Mouse (Mus musculus): Measurements from ENCODE around the gene Med16. TPM values are rescaled to one million over a fixed set of nuclear protein-coding genes. Genes with fewer than 3 reads are reported as not detected.

Med16 gene
- polyA plus RNA-seq, 1 experiment from 2014 or later = 42.0 TPM

DNA sequence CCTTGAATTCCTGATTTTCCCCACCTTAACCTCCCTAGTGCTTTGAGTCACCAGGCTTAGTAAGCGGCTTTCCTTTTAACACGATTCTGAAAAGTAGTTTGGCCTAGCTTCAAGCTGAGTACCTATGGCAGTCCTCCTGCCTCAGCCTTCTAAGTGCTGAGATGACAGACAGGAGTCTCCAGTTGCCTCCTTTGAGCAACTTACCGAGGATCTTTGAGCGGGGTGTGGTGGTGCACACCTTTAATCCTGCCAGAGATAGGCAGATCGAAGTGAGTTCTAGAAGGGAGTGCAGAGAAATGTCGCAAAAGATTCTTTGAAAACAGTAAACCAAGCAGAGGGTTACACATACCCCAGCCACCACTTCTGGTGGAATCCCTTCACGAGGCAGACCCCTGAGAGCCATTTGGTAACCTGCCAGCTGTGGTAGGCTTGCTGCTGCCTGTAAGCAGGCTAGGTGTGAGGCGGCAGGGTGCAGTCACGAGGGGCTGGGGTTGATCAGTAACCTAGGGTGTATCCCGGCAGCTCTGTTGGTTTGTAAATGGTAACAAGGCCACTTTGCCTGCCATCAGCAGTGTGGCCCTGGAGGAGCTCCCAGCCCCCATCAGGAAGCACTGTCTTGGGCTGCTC lies 53.1 kb downstream of the Med16 start:
- 2% methylated on average over 10 of the region's 10 CpGs for WGBS
- ATAC-seq (ENCODE audit: low FRiP score) = no peak
- peaks cover 43% of the 10 kb centered on the region for H3K36me3 ChIP-seq (replicated peaks; ENCODE audit: control insufficient read depth, insufficient read depth)
- no peaks in the 10 kb centered on the region for H3K9me3 ChIP-seq (ENCODE audit: control insufficient read depth, low read length)
- H3K4me3 ChIP-seq (replicated peaks; ENCODE audit: low read length) = peak overlapping the region; percentile 95
- H3K4me2 ChIP-seq (replicated peaks) = peak overlapping the region; percentile 98
- H3K27me3 ChIP-seq (ENCODE audit: control insufficient read depth, insufficient read depth, low read length) = no peaks in the 10 kb centered on the region
- H3K9ac ChIP-seq = peak overlapping the region; percentile 98
- H3K4me1 ChIP-seq (replicated peaks; ENCODE audit: control insufficient read depth, insufficient read depth, low read length) = peaks cover 62% of the 10 kb centered on the region
- no peak for DNase-seq (ENCODE audit: low spot score)
- H3K27ac ChIP-seq = peak overlapping the region; percentile 100

DNA sequence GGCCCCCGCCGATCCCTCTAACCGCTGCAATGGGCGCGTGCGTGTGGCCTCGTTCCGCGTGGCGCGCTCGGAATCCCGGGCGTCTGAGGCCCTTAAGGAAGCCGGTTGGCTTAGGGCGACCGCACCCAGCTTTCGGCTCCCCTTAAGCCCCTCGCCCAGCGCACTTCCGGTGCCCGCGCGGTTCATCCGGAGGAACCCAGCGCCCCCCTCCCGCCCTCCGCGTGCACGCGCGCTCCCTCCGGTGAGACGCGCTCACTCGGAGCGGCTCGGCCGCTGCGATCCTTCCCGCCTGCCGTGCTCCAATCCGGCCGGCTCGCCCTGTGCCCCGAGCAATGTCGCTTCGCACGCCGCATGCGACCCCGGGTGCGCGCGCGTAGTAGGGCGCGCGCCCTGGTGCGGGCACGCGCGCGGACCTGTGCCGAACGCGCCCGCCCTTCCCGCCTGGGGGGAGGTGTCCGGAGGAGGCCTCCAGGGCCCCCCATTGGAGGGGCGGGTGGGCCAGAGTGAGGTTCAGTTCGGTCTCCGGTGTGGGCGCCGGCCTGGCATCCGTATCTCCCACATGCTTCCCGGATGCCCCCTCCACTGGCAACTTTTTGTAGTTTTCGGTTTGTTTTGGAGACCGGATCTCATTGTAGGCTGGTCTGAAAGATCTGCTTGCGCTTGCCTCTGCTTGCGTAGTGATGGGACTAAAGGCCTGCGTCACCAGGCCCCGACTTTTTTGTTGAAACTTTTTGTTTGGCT lies 53.8 kb downstream of the Med16 start:
- no peaks in the 10 kb centered on the region for H3K9me3 ChIP-seq (ENCODE audit: control insufficient read depth, low read length)
- peaks cover 62% of the 10 kb centered on the region for H3K4me1 ChIP-seq (replicated peaks; ENCODE audit: control insufficient read depth, insufficient read depth, low read length)
- ATAC-seq (ENCODE audit: low FRiP score) = peak; percentile 9
- no peaks in the 10 kb centered on the region for H3K27me3 ChIP-seq (ENCODE audit: control insufficient read depth, insufficient read depth, low read length)
- under 1% methylated on average over 77 of the region's 83 CpGs for WGBS
- peak overlapping the region; percentile 98 for H3K4me2 ChIP-seq (replicated peaks)
- H3K36me3 ChIP-seq (replicated peaks; ENCODE audit: control insufficient read depth, insufficient read depth) = peaks cover 36% of the 10 kb centered on the region
- peak overlapping the region; percentile 100 for H3K27ac ChIP-seq
- peak overlapping the region; percentile 98 for H3K9ac ChIP-seq
- H3K4me3 ChIP-seq (replicated peaks; ENCODE audit: low read length) = peak overlapping the region; percentile 95
- peak; percentile 72 for DNase-seq (ENCODE audit: low spot score)

DNA sequence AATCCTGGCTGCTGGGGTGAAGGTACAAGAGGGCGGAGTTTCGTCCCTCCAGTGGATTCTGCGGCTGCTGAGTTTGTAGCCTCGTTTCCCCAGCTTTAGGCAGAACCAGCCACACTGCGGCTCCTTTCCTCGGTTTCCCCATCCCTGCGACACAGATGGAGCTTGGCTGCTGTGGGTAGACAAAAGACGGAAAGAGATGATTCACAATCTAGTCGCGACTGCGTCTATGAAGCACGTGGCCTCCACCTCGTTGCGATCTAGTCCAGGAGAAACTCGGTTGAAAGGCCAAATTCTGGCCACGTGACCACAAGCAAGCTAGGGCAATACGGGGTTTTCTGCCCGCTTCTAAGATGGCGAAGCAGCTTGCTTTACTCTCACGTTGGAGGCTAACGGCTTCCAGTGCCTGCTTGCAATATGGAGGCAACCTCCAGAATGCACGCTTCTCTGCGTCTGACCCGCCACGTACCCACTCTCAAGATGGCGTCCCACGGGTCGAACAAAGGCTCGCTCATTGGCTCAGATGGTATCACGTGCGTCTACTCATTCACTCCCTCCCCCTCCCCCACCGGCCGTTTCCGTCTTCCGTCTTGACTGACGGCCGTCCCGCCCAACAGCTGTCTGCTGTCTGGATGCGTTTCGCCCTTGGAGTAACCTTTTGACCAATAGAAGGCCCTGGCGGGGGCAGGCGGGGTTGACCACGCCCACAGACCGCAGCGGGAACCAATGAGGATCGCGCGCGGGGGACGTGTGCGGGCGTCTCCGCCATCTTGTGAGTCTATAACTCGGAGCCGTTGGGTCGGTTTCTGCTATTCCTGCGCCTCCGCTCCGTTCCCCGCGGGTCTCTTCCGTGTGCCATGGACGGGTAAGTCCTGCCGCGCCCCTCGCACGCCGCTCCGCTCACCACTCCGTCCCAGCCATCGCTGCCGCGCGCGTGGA lies 54.6 kb downstream of the Med16 start, which contains the start of gene Ptbp1:
Gene Ptbp1 (plus strand): TSS at position 568 of the 936 bp plus-strand sequence.
- no peaks in the 10 kb centered on the region for H3K27me3 ChIP-seq (ENCODE audit: control insufficient read depth, insufficient read depth, low read length)
- ATAC-seq (ENCODE audit: low FRiP score) = peak; percentile 93
- WGBS = under 1% methylated on average over 74 of the region's 75 CpGs
- peaks cover 61% of the 10 kb centered on the region for H3K4me1 ChIP-seq (replicated peaks; ENCODE audit: control insufficient read depth, insufficient read depth, low read length)
- peak within 1 kb of the TSS; percentile 95 for H3K4me3 ChIP-seq (replicated peaks; ENCODE audit: low read length)
- H3K9ac ChIP-seq = peak within 1 kb of the TSS; percentile 98
- peak within 1 kb of the TSS; percentile 98 for H3K4me2 ChIP-seq (replicated peaks)
- DNase-seq (ENCODE audit: low spot score) = peak; percentile 99
- H3K36me3 ChIP-seq (replicated peaks; ENCODE audit: control insufficient read depth, insufficient read depth) = peaks cover 28% of the 10 kb centered on the region
- peak within 1 kb of the TSS; percentile 100 for H3K27ac ChIP-seq
- H3K9me3 ChIP-seq (ENCODE audit: control insufficient read depth, low read length) = no peaks in the 10 kb centered on the region

DNA sequence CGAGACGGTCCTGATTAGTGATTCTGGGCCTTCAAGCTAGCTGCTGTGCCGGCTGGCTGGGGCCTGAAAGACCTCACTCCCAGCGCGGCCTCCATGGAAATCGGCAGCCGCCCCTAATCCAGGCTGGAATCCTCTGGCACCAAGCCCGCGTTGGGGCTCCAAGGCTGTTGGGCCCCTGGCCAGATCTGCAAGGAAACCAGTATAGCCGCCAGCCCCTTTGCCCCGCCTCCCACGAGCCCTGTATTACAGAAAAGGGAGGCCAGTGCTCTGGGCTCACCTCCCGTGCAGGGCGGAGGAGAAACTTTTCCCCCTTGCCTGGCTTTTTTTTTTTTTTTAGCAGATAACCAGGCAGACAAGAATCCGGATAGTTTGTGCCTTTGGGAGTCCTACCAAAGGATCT lies 55.3 kb downstream of the Med16 start:
- WGBS = under 1% methylated on average over 15 of the region's 15 CpGs
- H3K4me1 ChIP-seq (replicated peaks; ENCODE audit: control insufficient read depth, insufficient read depth, low read length) = peaks cover 53% of the 10 kb centered on the region
- no peaks in the 10 kb centered on the region for H3K27me3 ChIP-seq (ENCODE audit: control insufficient read depth, insufficient read depth, low read length)
- peak overlapping the region; percentile 98 for H3K27ac ChIP-seq
- ATAC-seq (ENCODE audit: low FRiP score) (peak; percentile 10; the same call in 1 of the 2 replicates), DNase-seq (ENCODE audit: low spot score) (peak; percentile 88)
- H3K9ac ChIP-seq = peak overlapping the region; percentile 75
- peak overlapping the region; percentile 95 for H3K4me3 ChIP-seq (replicated peaks; ENCODE audit: low read length)
- no peaks in the 10 kb centered on the region for H3K9me3 ChIP-seq (ENCODE audit: control insufficient read depth, low read length)
- peak overlapping the region; percentile 74 for H3K4me2 ChIP-seq (replicated peaks)
- H3K36me3 ChIP-seq (replicated peaks; ENCODE audit: control insufficient read depth, insufficient read depth) = peaks cover 20% of the 10 kb centered on the region; the same call in 1 of the 2 replicates

DNA sequence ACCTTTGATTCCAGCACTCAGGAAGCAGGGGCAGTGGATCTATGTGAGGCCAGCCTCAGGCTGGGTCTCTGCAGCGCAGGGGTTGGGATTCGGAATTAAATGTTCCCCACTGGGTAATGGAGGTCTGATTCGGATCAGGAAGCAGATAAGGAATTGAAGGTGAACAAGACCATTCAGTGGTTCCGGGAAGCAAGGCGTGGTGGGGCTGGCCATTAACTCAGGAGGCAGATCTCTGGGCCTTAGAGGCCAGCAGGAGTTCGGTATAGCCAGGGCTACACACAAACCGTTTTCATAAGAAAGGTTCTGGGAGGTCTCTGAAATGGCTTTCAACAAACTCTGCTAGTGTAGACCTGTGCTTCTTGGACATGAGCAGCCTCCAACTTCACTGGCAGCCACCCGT lies 55.9 kb downstream of the Med16 start:
- Histone ChIP-seq H3K27me3 (ENCODE audit: control insufficient read depth, insufficient read depth, low read length) (no peaks in the 10 kb centered on the region), H3K27ac (peak overlapping the region; percentile 98), H3K36me3 (replicated peaks; ENCODE audit: control insufficient read depth, insufficient read depth) (peaks cover 16% of the 10 kb centered on the region; the same call in 1 of the 2 replicates), H3K9me3 (ENCODE audit: control insufficient read depth, low read length) (no peaks in the 10 kb centered on the region), H3K4me3 (replicated peaks; ENCODE audit: low read length) (peak overlapping the region; percentile 95), H3K9ac (peak overlapping the region; percentile 75), H3K4me2 (replicated peaks) (peak overlapping the region; percentile 74), H3K4me1 (replicated peaks; ENCODE audit: control insufficient read depth, insufficient read depth, low read length) (peaks cover 48% of the 10 kb centered on the region)
- ATAC-seq (ENCODE audit: low FRiP score) = no peak
- 21% methylated on average over 8 of the region's 8 CpGs for WGBS
- no peak for DNase-seq (ENCODE audit: low spot score)

DNA sequence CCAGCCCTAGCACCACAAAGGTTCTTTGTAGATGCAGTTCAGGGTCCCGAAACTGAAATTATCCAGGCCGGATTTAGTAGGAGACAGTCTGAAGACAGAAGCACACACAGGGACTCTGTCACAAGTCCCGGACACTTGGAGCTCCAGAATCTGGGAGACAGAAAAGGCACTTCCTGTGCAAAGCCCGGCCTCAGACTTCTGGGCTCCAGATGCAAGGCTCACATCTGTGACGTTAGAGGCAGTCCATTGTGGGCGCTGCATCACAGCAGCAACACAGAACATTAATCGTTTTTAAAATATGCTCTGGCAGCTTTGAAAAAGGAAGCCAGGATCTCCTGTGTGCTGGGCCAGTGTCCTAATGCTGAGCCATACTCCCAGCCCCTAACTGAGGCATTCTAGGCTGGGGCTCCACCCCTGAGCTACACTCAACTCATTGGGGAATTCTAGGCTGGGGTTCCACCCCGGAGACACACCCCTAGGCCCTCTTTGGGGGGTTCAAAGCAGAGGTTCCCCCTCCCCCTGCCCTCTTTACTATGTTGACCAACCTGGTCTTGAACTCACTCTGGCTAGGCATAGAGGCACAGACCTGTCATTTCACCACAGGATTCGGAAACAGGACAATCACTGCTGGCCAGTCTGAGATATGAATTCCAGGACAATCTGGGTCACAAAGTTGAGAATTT lies 56.5 kb downstream of the Med16 start:
- Histone ChIP-seq H3K9ac (peak overlapping the region; percentile 75), H3K4me1 (replicated peaks; ENCODE audit: control insufficient read depth, insufficient read depth, low read length) (peaks cover 42% of the 10 kb centered on the region), H3K9me3 (ENCODE audit: control insufficient read depth, low read length) (no peaks in the 10 kb centered on the region), H3K27ac (peak overlapping the region; percentile 98), H3K4me2 (replicated peaks) (peak overlapping the region; percentile 74), H3K4me3 (replicated peaks; ENCODE audit: low read length) (peak overlapping the region; percentile 95), H3K27me3 (ENCODE audit: control insufficient read depth, insufficient read depth, low read length) (no peaks in the 10 kb centered on the region), H3K36me3 (replicated peaks; ENCODE audit: control insufficient read depth, insufficient read depth) (peaks cover 11% of the 10 kb centered on the region; the same call in 1 of the 2 replicates)
- DNase-seq (ENCODE audit: low spot score) = no peak
- 65% methylated on average over 9 of the region's 9 CpGs for WGBS
- no peak for ATAC-seq (ENCODE audit: low FRiP score)

DNA sequence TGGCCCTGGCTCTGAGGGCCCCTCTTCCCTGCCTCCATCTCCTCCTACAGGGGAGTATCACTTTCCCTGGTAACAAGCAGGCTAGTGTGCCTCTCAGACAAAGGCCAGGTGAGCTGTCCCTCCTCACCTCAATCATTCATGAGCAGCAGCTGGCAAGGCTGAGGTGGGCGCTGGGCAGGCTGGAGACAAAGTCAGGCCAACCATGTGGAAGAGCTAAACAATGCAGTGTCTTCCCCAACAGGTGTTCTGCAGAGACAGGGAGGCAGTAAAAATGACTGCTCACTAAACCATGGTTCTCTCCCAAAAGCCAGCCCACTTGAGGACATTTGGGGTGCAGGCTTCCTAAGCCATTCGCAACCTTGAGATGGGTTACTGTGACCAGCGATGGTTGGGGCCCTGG lies 57.1 kb downstream of the Med16 start:
- Histone ChIP-seq H3K4me3 (replicated peaks; ENCODE audit: low read length) (no peak overlapping the region), H3K4me2 (replicated peaks) (peak overlapping the region; percentile 74; the same call in 1 of the 2 replicates), H3K9me3 (ENCODE audit: control insufficient read depth, low read length) (no peaks in the 10 kb centered on the region), H3K27me3 (ENCODE audit: control insufficient read depth, insufficient read depth, low read length) (no peaks in the 10 kb centered on the region), H3K27ac (peak overlapping the region; percentile 98), H3K36me3 (replicated peaks; ENCODE audit: control insufficient read depth, insufficient read depth) (peaks cover 5% of the 10 kb centered on the region; the same call in 1 of the 2 replicates), H3K4me1 (replicated peaks; ENCODE audit: control insufficient read depth, insufficient read depth, low read length) (peaks cover 36% of the 10 kb centered on the region), H3K9ac (peak overlapping the region; percentile 75; the same call in 1 of the 2 replicates)
- WGBS = 80% methylated on average over 3 of the region's 3 CpGs
- no peak for ATAC-seq (ENCODE audit: low FRiP score)
- DNase-seq (ENCODE audit: low spot score) = no peak

DNA sequence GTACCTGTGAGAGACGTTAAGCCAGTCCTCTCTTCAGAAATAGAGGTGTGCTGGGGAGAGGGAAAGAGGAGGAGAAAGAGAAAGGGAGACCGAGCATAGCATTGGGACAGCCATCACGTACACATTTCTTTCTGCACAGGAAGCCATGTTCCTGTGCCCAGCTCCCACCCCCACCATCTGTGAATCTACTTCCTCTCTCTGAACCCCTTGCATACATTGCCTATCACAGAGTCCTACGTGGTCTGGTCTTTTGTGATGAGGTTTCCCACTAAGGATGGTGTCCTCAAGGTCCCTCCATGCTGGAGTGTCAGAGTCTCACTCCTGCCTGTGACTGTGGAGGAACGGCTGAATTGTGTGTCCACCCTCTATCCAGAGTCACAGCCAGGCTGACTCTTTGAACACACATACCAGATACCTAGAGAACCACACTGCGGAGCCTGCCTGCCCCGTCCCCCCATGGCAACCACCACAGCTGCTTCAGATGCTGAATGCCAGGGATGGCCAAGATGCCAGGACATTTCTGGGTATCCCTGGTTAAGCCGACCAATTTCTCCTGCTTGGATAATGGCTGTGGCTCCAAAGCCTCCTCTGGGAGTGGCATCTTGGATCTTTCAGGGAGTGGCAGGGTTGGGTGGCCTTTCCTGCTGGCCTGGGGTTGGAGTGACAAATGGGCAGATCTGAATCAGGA lies 58.6 kb downstream of the Med16 start:
- 80% methylated on average over 8 of the region's 8 CpGs for WGBS
- ATAC-seq (ENCODE audit: low FRiP score) (no peak), DNase-seq (ENCODE audit: low spot score) (no peak)
- Histone ChIP-seq H3K9ac (no peak overlapping the region), H3K27me3 (ENCODE audit: control insufficient read depth, insufficient read depth, low read length) (no peaks in the 10 kb centered on the region), H3K27ac (no peak overlapping the region), H3K9me3 (ENCODE audit: control insufficient read depth, low read length) (no peaks in the 10 kb centered on the region), H3K36me3 (replicated peaks; ENCODE audit: control insufficient read depth, insufficient read depth) (no peaks in the 10 kb centered on the region), H3K4me1 (replicated peaks; ENCODE audit: control insufficient read depth, insufficient read depth, low read length) (peaks cover 24% of the 10 kb centered on the region), H3K4me3 (replicated peaks; ENCODE audit: low read length) (no peak overlapping the region), H3K4me2 (replicated peaks) (no peak overlapping the region)

All from hindbrain, embryonic 14.5 days (tissue).